Mouse (Mus musculus) neural tube, embryonic 11.5 days (tissue): Measurements from ENCODE around the gene Hist1h2bf. TPM values are rescaled to one million over a fixed set of nuclear protein-coding genes. Genes with fewer than 3 reads are reported as not detected.

Experiments
- ATAC-seq: fragments of 200-750 bp; cut with Nextera tagmentation; 2 replicates; pipeline ENCODE4 v1.8.0; 2017; ENCODE audit warnings: moderate number of reproducible peaks, mild to moderate bottlenecking, moderate TSS enrichment, moderate library complexity; ENCODE audit not compliant: insufficient read depth, low FRiP score, low TSS enrichment
- DNase-seq: peaks from one replicate; pipeline ENCODE4 v3.0.0-alpha.2; 2015; ENCODE audit warnings: low spot score
- H3K27ac ChIP-seq: fragments of 300-500 bp; sonication (generic); 2 replicates; pipeline ENCODE4 v1.5.1; 2014; ENCODE audit warnings: low read depth, mild to moderate bottlenecking, low read length
- H3K27me3 ChIP-seq: fragments of 300-500 bp; sonication (generic); 2 replicates; pipeline ENCODE4 v1.6.1; 2014; ENCODE audit warnings: mild to moderate bottlenecking, low read length, mixed read lengths; ENCODE audit not compliant: control insufficient read depth, insufficient read depth
- H3K36me3 ChIP-seq: fragments of 300-500 bp; sonication (generic); 2 replicates; pipeline ENCODE4 v1.6.1; 2014; ENCODE audit warnings: mild to moderate bottlenecking, low read length, moderate library complexity, mixed read lengths; ENCODE audit not compliant: control insufficient read depth, insufficient read depth
- H3K4me1 ChIP-seq: fragments of 300-500 bp; sonication (generic); 2 replicates; pipeline ENCODE4 v1.6.1; 2014; ENCODE audit warnings: low read length, mixed read lengths; ENCODE audit not compliant: control insufficient read depth, insufficient read depth
- H3K4me2 ChIP-seq: fragments of 300-500 bp; sonication (generic); 2 replicates; pipeline ENCODE4 v1.6.1; 2014; ENCODE audit warnings: low read depth, mild to moderate bottlenecking, moderate library complexity
- H3K4me3 ChIP-seq: fragments of 300-500 bp; sonication (generic); 2 replicates; pipeline ENCODE4 v1.5.1; 2014; ENCODE audit warnings: low read depth, low read length
- H3K9ac ChIP-seq: fragments of 300-500 bp; sonication (generic); 2 replicates; pipeline ENCODE4 v1.6.1; 2014; ENCODE audit warnings: mild to moderate bottlenecking, low read length
- H3K9me3 ChIP-seq: fragments of 300-500 bp; sonication (generic); 2 replicates; pipeline ENCODE4 v1.6.1; 2016; ENCODE audit warnings: low read length; ENCODE audit not compliant: control insufficient read depth
- WGBS: fragments of 180-500 bp; shearing (Covaris S2); extraction: QIAGEN DNeasy Blood & Tissue Kit; methylation state at CpG from one replicate; pipeline ENCODE4 v1.1.7; 2014; 5-methylcytosine and 5-hydroxymethylcytosine counted together
- microRNA-seq: library from miRNA; unstranded; fragments of <30 nt; microRNA quantifications from one replicate; pipeline ENCODE4, GENCODE M21; 2016
- polyA plus RNA-seq: library from polyadenylated mRNA; unstranded; fragments of >200 nt; fragmentation: Nextera tagmentation; extraction: Ambion mirVana; gene quantifications from 2 replicates; pipeline ENCODE4 v1.2.1, GENCODE M21; 2014

The Hist1h2bf gene
- polyA plus RNA-seq, 1 experiment from 2014 or later, result 4.1 TPM

- H3K4me2 ChIP-seq, result peak overlapping the region; percentile 73
- H3K27me3 ChIP-seq, result no peaks in the 10 kb centered on the region
- H3K9ac ChIP-seq, result peak overlapping the region; percentile 78
- 28% methylated on average over 2 of the region's 2 CpGs for WGBS
- ATAC-seq (no peak), DNase-seq (no peak)
- H3K27ac ChIP-seq, result peak overlapping the region; percentile 92
- peaks cover 9% of the 10 kb centered on the region for H3K4me1 ChIP-seq
- no peaks in the 10 kb centered on the region for H3K9me3 ChIP-seq
- no peaks in the 10 kb centered on the region for H3K36me3 ChIP-seq
- peak overlapping the region; percentile 41 for H3K4me3 ChIP-seq
Measured at GRCm38 (mm10) chr13:23529480-23530165, 44.4 kb downstream of the Hist1h2bf start.

GRCm38 (mm10) chr13:23529005-23529404, 45.0 kb downstream of the Hist1h2bf start:
- no peaks in the 10 kb centered on the region for H3K36me3 ChIP-seq
- H3K9me3 ChIP-seq, result no peaks in the 10 kb centered on the region
- DNase-seq (no peak), ATAC-seq (no peak)
- H3K4me2 ChIP-seq, result peak overlapping the region; percentile 73
- no peak overlapping the region for H3K4me3 ChIP-seq
- WGBS, result 56% methylated on average over 5 of the region's 5 CpGs
- no peak overlapping the region for H3K27ac ChIP-seq
- H3K4me1 ChIP-seq, result peaks cover 7% of the 10 kb centered on the region
- H3K9ac ChIP-seq, result peak overlapping the region; percentile 26
- H3K27me3 ChIP-seq, result no peaks in the 10 kb centered on the region

DNA sequence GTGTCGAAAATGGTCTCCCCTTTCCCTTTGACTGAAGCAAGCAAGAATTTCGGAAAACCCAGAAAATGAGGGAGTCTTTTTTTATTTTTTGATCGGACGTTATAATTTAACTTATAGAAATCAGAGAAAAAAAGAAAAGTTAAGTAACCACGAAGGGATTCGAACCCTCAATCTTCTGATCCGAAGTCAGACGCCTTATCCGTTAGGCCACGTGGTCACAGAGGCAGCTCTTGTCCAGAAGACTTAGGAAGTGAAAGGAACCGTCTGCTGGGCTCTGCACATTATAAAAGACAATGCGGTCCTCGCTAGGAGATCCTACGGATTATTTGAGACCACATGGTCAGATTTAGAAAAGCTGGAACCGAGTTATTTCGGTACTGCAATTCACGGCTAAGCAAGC, 47.7 kb downstream of the Hist1h2bf start:
- Histone ChIP-seq H3K9me3 (no peaks in the 10 kb centered on the region), H3K27me3 (no peaks in the 10 kb centered on the region), H3K36me3 (no peaks in the 10 kb centered on the region), H3K4me2 (peak overlapping the region; percentile 50), H3K9ac (peak overlapping the region; percentile 50), H3K27ac (0 out of 2 replicates have a peak overlapping the region, but pooled peaks have one; percentile 14), H3K4me3 (peak overlapping the region; percentile 39), H3K4me1 (peaks cover 3% of the 10 kb centered on the region)
- under 1% methylated on average over 17 of the region's 17 CpGs for WGBS
- peak; percentile 49; the same call in 1 of the 2 replicates for ATAC-seq
- peak; percentile 93 for DNase-seq

- H3K9me3 ChIP-seq, result no peaks in the 10 kb centered on the region
- H3K4me3 ChIP-seq, result peak overlapping the region; percentile 39
- H3K27ac ChIP-seq, result no peak overlapping the region
- ATAC-seq, result no peak
- peaks cover 3% of the 10 kb centered on the region for H3K4me1 ChIP-seq
- H3K9ac ChIP-seq, result no peak overlapping the region
- H3K27me3 ChIP-seq, result no peaks in the 10 kb centered on the region
- H3K36me3 ChIP-seq, result no peaks in the 10 kb centered on the region
- DNase-seq, result peak; percentile 57
- H3K4me2 ChIP-seq, result peak overlapping the region; percentile 32
- WGBS, result 1% methylated on average over 10 of the region's 10 CpGs
Measured at GRCm38 (mm10) chr13:23525901-23526300, 48.1 kb downstream of the Hist1h2bf start.

- ATAC-seq (0 out of 2 replicates have a peak, but pooled peaks have one; percentile 25), DNase-seq (peak; percentile 81)
- 7% methylated on average over 5 of the region's 5 CpGs for WGBS
Measured at GRCm38 (mm10) chr13:23524654-23525053, 49.3 kb downstream of the Hist1h2bf start.

GRCm38 (mm10) chr13:23523976-23524375, 50.0 kb downstream of the Hist1h2bf start:
- no peaks in the 10 kb centered on the region for H3K36me3 ChIP-seq
- no peak overlapping the region for H3K4me3 ChIP-seq
- no peaks in the 10 kb centered on the region for H3K27me3 ChIP-seq
- H3K27ac ChIP-seq, result no peak overlapping the region
- DNase-seq (no peak), ATAC-seq (no peak)
- no peaks in the 10 kb centered on the region for H3K9me3 ChIP-seq
- 52% methylated on average over 5 of the region's 5 CpGs for WGBS
- H3K9ac ChIP-seq, result no peak overlapping the region
- peaks cover 1% of the 10 kb centered on the region for H3K4me1 ChIP-seq
- H3K4me2 ChIP-seq, result no peak overlapping the region

More at GRCm38 (mm10) chr13:23524654-23525053, 49.3 kb downstream of the Hist1h2bf start:
- Histone ChIP-seq H3K4me3 (no peak overlapping the region), H3K9ac (no peak overlapping the region), H3K27me3 (no peaks in the 10 kb centered on the region), H3K27ac (no peak overlapping the region), H3K36me3 (no peaks in the 10 kb centered on the region), H3K9me3 (no peaks in the 10 kb centered on the region), H3K4me1 (peaks cover 3% of the 10 kb centered on the region), H3K4me2 (no peak overlapping the region)

Small RNAs within 50 kb of the gene (microRNA-seq; reads per million reads assigned to microRNA genes)
- gene Gm44297 (not detected), gene Gm44359 (not detected), gene Gm44394 (not detected)

Other genes with a start within 250 kb of the Hist1h2bf start
- gene Zfp322a, start 205.0 kb downstream of the Hist1h2bf start, polyA plus RNA-seq, result 62.0 and 62.7 TPM in 2 replicates
- gene Abt1, start 150.3 kb downstream of the Hist1h2bf start, polyA plus RNA-seq, result 13.3 and 13.7 TPM in 2 replicates
- 0.16 TPM in 1 of 2 replicates, not detected in the other for gene Btn1a1, start 108.3 kb downstream of the Hist1h2bf start, polyA plus RNA-seq
- gene Btn2a2, start 85.3 kb downstream of the Hist1h2bf start, polyA plus RNA-seq, result 0.65 and 0.81 TPM in 2 replicates
- 3.4 and 6.8 TPM in 2 replicates for gene Hist1h4h, start 43.1 kb downstream of the Hist1h2bf start, polyA plus RNA-seq
- 1.6 and 2.1 TPM in 2 replicates for gene Hist1h2af, start 40.3 kb downstream of the Hist1h2bf start, polyA plus RNA-seq
- 3.3 and 4.3 TPM in 2 replicates for gene Hist1h3g, start 38.8 kb downstream of the Hist1h2bf start, polyA plus RNA-seq
- gene Hist1h2bh, start 30.8 kb downstream of the Hist1h2bf start, polyA plus RNA-seq, result 0.82 and 1.3 TPM in 2 replicates
- gene Hist1h3f, start 30.1 kb downstream of the Hist1h2bf start, polyA plus RNA-seq, result 0.51 and 1.4 TPM in 2 replicates
- gene Hist1h4f, start 22.5 kb downstream of the Hist1h2bf start, polyA plus RNA-seq, result 0.94 and 1.5 TPM in 2 replicates
- 0.58 TPM in 2 replicates for gene Hist1h1d, start 20.9 kb downstream of the Hist1h2bf start, polyA plus RNA-seq
- gene Hist1h3e, start 11.8 kb downstream of the Hist1h2bf start, polyA plus RNA-seq, result 6.4 and 6.9 TPM in 2 replicates
- 61.5 and 64.3 TPM in 2 replicates for gene Hist1h2ae, start 3.0 kb downstream of the Hist1h2bf start, polyA plus RNA-seq
- 6.9 and 10.2 TPM in 2 replicates for gene Hist1h2bg, start 2.8 kb downstream of the Hist1h2bf start, polyA plus RNA-seq
- 0.90 and 4.0 TPM in 2 replicates for gene Hist1h2ad, start 185 bp upstream of the Hist1h2bf start, polyA plus RNA-seq
- 8.1 and 10.4 TPM in 2 replicates for gene Hist1h3d, start 1.6 kb upstream of the Hist1h2bf start, polyA plus RNA-seq
- 89.4 and 91.9 TPM in 2 replicates for gene Hist1h4d, start 7.4 kb upstream of the Hist1h2bf start, polyA plus RNA-seq
- gene Hist1h2be, start 46.9 kb upstream of the Hist1h2bf start, polyA plus RNA-seq, result 1.7 and 1.8 TPM in 2 replicates
- gene Hist1h1e, start 48.4 kb upstream of the Hist1h2bf start, polyA plus RNA-seq, result 16.3 and 18.2 TPM in 2 replicates
- 0.92 and 0.97 TPM in 2 replicates for gene Hist1h2ac, start 109.8 kb upstream of the Hist1h2bf start, polyA plus RNA-seq
- gene Hist1h2bc, start 110.0 kb upstream of the Hist1h2bf start, polyA plus RNA-seq, result 21.3 and 22.2 TPM in 2 replicates
- not detected in 2 replicates for gene Hist1h1t, start 121.6 kb upstream of the Hist1h2bf start, polyA plus RNA-seq
- gene Hist1h4c, start 124.3 kb upstream of the Hist1h2bf start, polyA plus RNA-seq, result 4.1 and 5.2 TPM in 2 replicates
- 3.2 and 3.3 TPM in 2 replicates for gene Hfe, start 136.7 kb upstream of the Hist1h2bf start, polyA plus RNA-seq
- 12.2 and 15.3 TPM in 2 replicates for gene Hist1h1c, start 164.6 kb upstream of the Hist1h2bf start, polyA plus RNA-seq
- gene Hist1h3c, start 171.4 kb upstream of the Hist1h2bf start, polyA plus RNA-seq, result 8.3 and 10.6 TPM in 2 replicates
- 2.4 and 2.9 TPM in 2 replicates for gene Hist1h2bb, start 172.5 kb upstream of the Hist1h2bf start, polyA plus RNA-seq
- 33.1 and 47.3 TPM in 2 replicates for gene Hist1h2ab, start 176.9 kb upstream of the Hist1h2bf start, polyA plus RNA-seq
- gene Hist1h3b, start 178.1 kb upstream of the Hist1h2bf start, polyA plus RNA-seq, result 6.2 and 8.4 TPM in 2 replicates
- 4.3 and 9.0 TPM in 2 replicates for gene Hist1h4b, start 182.8 kb upstream of the Hist1h2bf start, polyA plus RNA-seq
- not detected in 2 replicates for gene Hist1h4a, start 187.0 kb upstream of the Hist1h2bf start, polyA plus RNA-seq
- 2.3 and 4.3 TPM in 2 replicates for gene Hist1h3a, start 188.2 kb upstream of the Hist1h2bf start, polyA plus RNA-seq
- 1.1 and 3.6 TPM in 2 replicates for gene Hist1h1a, start 189.5 kb upstream of the Hist1h2bf start, polyA plus RNA-seq
- not detected in 2 replicates for gene Trim38, start 195.7 kb upstream of the Hist1h2bf start, polyA plus RNA-seq
- not detected in 2 replicates for gene Slc17a2, start 232.8 kb upstream of the Hist1h2bf start, polyA plus RNA-seq